Mouse (Mus musculus): Measurements from ENCODE around the gene 1700029P11Rik. TPM values are rescaled to one million over a fixed set of nuclear protein-coding genes. Genes with fewer than 3 reads are reported as not detected.
A peak's percentile ranks its signal among the peaks of the same experiment; 100 is the strongest.
"Not testable (repeated sequence)": the region's sequence is repeated elsewhere in the genome, so short reads cannot be mapped to it uniquely, and the experiment has no call there.

The 1700029P11Rik gene
- total RNA-seq, 4 experiments from 2014 or later: not detected

GRCm38 (mm10) chr15:81957598-81957997 is 22.7 kb upstream of the 1700029P11Rik start:
- DNase-seq (ENCODE audit: low spot score in 2 of 2): no peak

- DNase-seq (ENCODE audit: low spot score in 2 of 2): no peak
These were observed 21.4 kb upstream of the 1700029P11Rik start for GRCm38 (mm10) chr15:81958906-81959305.

- DNase-seq (ENCODE audit: low spot score in 2 of 2): peak; percentile 99
These were observed 19.9 kb upstream of the 1700029P11Rik start, which contains the start of gene Pmm1 for GRCm38 (mm10) chr15:81960171-81961077. Gene Pmm1 (minus strand): TSS chr15:81960930.

- DNase-seq (ENCODE audit: low spot score in 2 of 2): no peak
These were observed 19.3 kb upstream of the 1700029P11Rik start for GRCm38 (mm10) chr15:81961078-81961451.

GRCm38 (mm10) chr15:81964262-81964661 is 16.1 kb upstream of the 1700029P11Rik start:
- no peak for DNase-seq (ENCODE audit: low spot score in 2 of 2)

- no peak for DNase-seq (ENCODE audit: low spot score in 2 of 2)
These were observed 15.3 kb upstream of the 1700029P11Rik start for GRCm38 (mm10) chr15:81964980-81965545.

- no peak for DNase-seq (ENCODE audit: low spot score in 2 of 2)
These were observed 14.1 kb upstream of the 1700029P11Rik start for GRCm38 (mm10) chr15:81966062-81966829.

GRCm38 (mm10) chr15:81967821-81968220 is 12.5 kb upstream of the 1700029P11Rik start:
- DNase-seq (ENCODE audit: low spot score in 2 of 2): no peak

GRCm38 (mm10) chr15:81968447-81968846 is 11.9 kb upstream of the 1700029P11Rik start:
- no peak for DNase-seq (ENCODE audit: low spot score in 2 of 2)

- no peak for DNase-seq (ENCODE audit: low spot score in 2 of 2)
These were observed 11.2 kb upstream of the 1700029P11Rik start for GRCm38 (mm10) chr15:81969173-81969572.

- not testable (repeated sequence) for DNase-seq (ENCODE audit: low spot score in 2 of 2)
These were observed 10.7 kb upstream of the 1700029P11Rik start for GRCm38 (mm10) chr15:81969635-81970034.

GRCm38 (mm10) chr15:81970498-81970897 is 9.8 kb upstream of the 1700029P11Rik start:
- not testable (repeated sequence) for DNase-seq (ENCODE audit: low spot score in 2 of 2)

- DNase-seq (ENCODE audit: low spot score in 2 of 2): not testable (repeated sequence)
These were observed 5.2 kb upstream of the 1700029P11Rik start for GRCm38 (mm10) chr15:81975156-81975555.

GRCm38 (mm10) chr15:81982173-81982572 is 1.8 kb downstream of the 1700029P11Rik start:
- DNase-seq (ENCODE audit: low spot score in 2 of 2): no peak

GRCm38 (mm10) chr15:81985267-81986161 is 5.2 kb downstream of the 1700029P11Rik start:
- DNase-seq (ENCODE audit: low spot score in 2 of 2): no peak

GRCm38 (mm10) chr15:81987646-81988045 is 7.3 kb downstream of the 1700029P11Rik start, which contains the start of gene Xrcc6:
Gene Xrcc6 (plus strand): TSS chr15:81987835.
- no peak for DNase-seq (ENCODE audit: low spot score in 2 of 2)

- DNase-seq (ENCODE audit: low spot score in 2 of 2): peak; percentile 84 to 87
These were observed 9.2 kb downstream of the 1700029P11Rik start for GRCm38 (mm10) chr15:81989371-81990062.

GRCm38 (mm10) chr15:81990549-81990948 is 10.2 kb downstream of the 1700029P11Rik start:
- DNase-seq (ENCODE audit: low spot score in 2 of 2): no peak

GRCm38 (mm10) chr15:81993992-81994391 is 13.7 kb downstream of the 1700029P11Rik start:
- DNase-seq (ENCODE audit: low spot score in 2 of 2): no peak

- DNase-seq (ENCODE audit: low spot score in 2 of 2): no peak
These were observed 23.9 kb downstream of the 1700029P11Rik start for GRCm38 (mm10) chr15:82004257-82004656.

Measured in gastrocnemius, adult 8-10 months (tissue).